Mouse (Mus musculus): ENCODE measurements at regions not wholly inside any gene's neighbourhood (a gene's known extent, or its start where the extent isn't known, plus 50 kb on each side); places are given as distances from the start of the nearest gene placed in this dataset.

DNA sequence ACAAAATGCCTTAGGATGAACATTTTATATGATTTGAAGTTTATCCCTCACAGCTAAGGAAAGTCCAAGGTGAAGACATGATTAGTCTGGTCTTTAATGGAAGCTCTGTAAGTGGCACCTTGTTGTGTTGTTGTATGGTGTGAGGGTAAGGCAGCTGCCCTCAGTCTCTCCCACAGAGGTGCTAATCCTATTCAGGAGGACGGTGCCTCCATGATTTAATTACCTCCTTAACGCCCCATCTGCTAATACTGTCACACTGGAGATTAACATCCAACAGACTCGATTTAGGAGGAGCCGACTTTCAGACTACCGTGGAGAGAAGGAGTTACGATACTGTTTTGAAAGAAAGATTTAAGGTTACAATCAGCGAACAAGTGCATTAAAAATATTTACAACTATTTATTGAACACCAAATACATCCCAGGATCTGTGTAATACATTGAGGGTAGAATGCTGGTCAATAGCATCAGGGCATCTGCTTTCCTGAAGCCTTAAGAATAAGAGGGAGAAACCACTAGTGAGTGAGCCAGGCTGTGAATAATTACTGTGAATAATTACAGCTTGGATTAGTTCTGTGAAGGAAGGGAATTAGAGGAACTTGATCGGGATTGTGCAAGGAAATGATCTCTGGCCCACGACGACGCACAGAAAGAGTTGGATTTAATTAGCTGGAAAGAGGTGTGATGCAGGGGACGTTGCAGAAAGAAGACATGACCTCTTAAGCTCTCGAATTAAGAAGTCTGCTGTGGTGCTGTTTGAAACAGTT is 63.0 kb upstream of the Fam241a start:
- no peak for TF ChIP-seq CTCF (IDR thresholded peaks at IDR 0.05; ENCODE audit: extremely low read depth, insufficient read length, insufficient replicate concordance, low read depth, low read length)
- TF ChIP-seq POLR2A (IDR thresholded peaks at IDR 0.05; ENCODE audit: low read depth, low read length): no peak

Data from small intestine, adult 2 months (tissue).